Mouse (Mus musculus): ENCODE results near the gene St3gal2. TPM values are rescaled to one million over a fixed set of nuclear protein-coding genes. Genes with fewer than 3 reads are reported as not detected.
"Not testable (repeated sequence)": the region's sequence is repeated elsewhere in the genome, so short reads cannot be mapped to it uniquely, and the experiment has no call there.

St3gal2 gene
- total RNA-seq, 4 experiments from 2014 or later = 89.2 to 101 (median 95.3) TPM

GRCm38 (mm10) chr8:110990017-110990416 is 70.3 kb downstream of the St3gal2 start:
- no peak for DNase-seq (ENCODE audit: low spot score in 2 of 2)

- no peak for DNase-seq (ENCODE audit: low spot score in 2 of 2)
Observed at GRCm38 (mm10) chr8:110996641-110997430, 77.1 kb downstream of the St3gal2 start.

GRCm38 (mm10) chr8:110997547-110998531 is 78.1 kb downstream of the St3gal2 start, which contains the start of gene Ddx19a:
Gene Ddx19a, minus strand, starts transcription at chr8:110997800.
- DNase-seq (ENCODE audit: low spot score in 2 of 2) = peak; percentile 75 to 87

GRCm38 (mm10) chr8:111010230-111010991 is 90.7 kb downstream of the St3gal2 start:
- not testable (repeated sequence) for DNase-seq (ENCODE audit: low spot score in 2 of 2)

Small RNA genes within 50 kb of the gene (microRNA-seq; reads per million reads assigned to microRNA genes)
- gene Mir3473d = 0 reads per million in 2 experiments

Other genes starting within 250 kb of the St3gal2 start
- 100 to 1,000 TPM; 209 to 246 (median 223) TPM for gene Mtss1l, start 198.4 kb upstream of the St3gal2 start, total RNA-seq (2022)
- 10 to 100 TPM; 57.8 to 86.8 (median 69.6) TPM for gene Il34, start 114.0 kb upstream of the St3gal2 start, total RNA-seq (2022)
- 10 to 100 TPM; 50.8 to 64.2 (median 62.8) TPM for gene Cog4, start 73.3 kb upstream of the St3gal2 start, total RNA-seq (2022)
- gene Sf3b3, start 73.1 kb upstream of the St3gal2 start, total RNA-seq (2022) = 10 to 100 TPM; 64.5 to 78.9 (median 76.6) TPM
- gene Fuk, start 17.4 kb upstream of the St3gal2 start, total RNA-seq (2022) = 10 to 100 TPM; 20.7 to 26.7 (median 24.4) TPM
- gene Ddx19a, start 77.9 kb downstream of the St3gal2 start, total RNA-seq (2022) = 10 to 100 TPM; 27.2 to 37.3 (median 31.0) TPM
- 10 to 100 TPM; 15.9 to 20.4 (median 16.6) TPM for gene Ddx19b, start 111.8 kb downstream of the St3gal2 start, total RNA-seq (2022)
- gene Aars, start 113.2 kb downstream of the St3gal2 start, total RNA-seq (2022) = 10 to 100 TPM; 78.6 to 89.6 (median 84.8) TPM
- not detected for gene Exosc6, start 136.4 kb downstream of the St3gal2 start, total RNA-seq (2022)
- gene Clec18a, start 172.5 kb downstream of the St3gal2 start, total RNA-seq (2022) = 1 to 10 TPM; 1.2 to 2.4 (median 1.5) TPM
- gene Pdpr, start 174.7 kb downstream of the St3gal2 start, total RNA-seq (2022) = 10 to 100 TPM; 27.6 to 30.4 (median 29.8) TPM

All from layer of hippocampus, adult 8-10 months (tissue).